Mouse (Mus musculus): ENCODE results near the gene Spata21. TPM values are rescaled to one million over a fixed set of nuclear protein-coding genes. Genes with fewer than 3 reads are reported as not detected.

The Spata21 gene
- polyA plus RNA-seq, 1 experiment from 2014 or later, result 0.51 TPM

GRCm38 (mm10) chr4:141157485-141157884, 69.4 kb downstream of the Spata21 start:
- H3K9me3 ChIP-seq (ENCODE audit: control insufficient read depth, low read length), result no peaks in the 10 kb centered on the region
- ATAC-seq (ENCODE audit: low read depth), result no peak
- H3K27me3 ChIP-seq (ENCODE audit: control insufficient read depth, insufficient read depth, low read depth, low read length), result no peaks in the 10 kb centered on the region
- H3K4me1 ChIP-seq (replicated peaks; ENCODE audit: control insufficient read depth, insufficient read depth, low read length), result peaks cover 5% of the 10 kb centered on the region
- no peak overlapping the region for H3K9ac ChIP-seq (ENCODE audit: low read length)
- no peak overlapping the region for H3K27ac ChIP-seq (ENCODE audit: low read length)
- H3K36me3 ChIP-seq (ENCODE audit: control insufficient read depth, insufficient read depth, low read length), result 0 out of 2 replicates have a peak, but pooled peaks cover 2% of the 10 kb centered on the region
- H3K4me3 ChIP-seq (ENCODE audit: low read length), result no peak overlapping the region
- H3K4me2 ChIP-seq (ENCODE audit: low read depth, low read length), result no peak overlapping the region
- 66% methylated on average over 4 of the region's 4 CpGs for whole genome bisulfite sequencing

- no peaks in the 10 kb centered on the region for H3K27me3 ChIP-seq (ENCODE audit: control insufficient read depth, insufficient read depth, low read depth, low read length)
- H3K9me3 ChIP-seq (ENCODE audit: control insufficient read depth, low read length), result no peaks in the 10 kb centered on the region
- H3K4me3 ChIP-seq (ENCODE audit: low read length), result no peak overlapping the region
- H3K36me3 ChIP-seq (ENCODE audit: control insufficient read depth, insufficient read depth, low read length), result 0 out of 2 replicates have a peak, but pooled peaks cover 2% of the 10 kb centered on the region
- H3K4me1 ChIP-seq (replicated peaks; ENCODE audit: control insufficient read depth, insufficient read depth, low read length), result peaks cover 5% of the 10 kb centered on the region
- no peak for ATAC-seq (ENCODE audit: low read depth)
- 86% methylated on average over 2 of the region's 2 CpGs for WGBS
- no peak overlapping the region for H3K9ac ChIP-seq (ENCODE audit: low read length)
- H3K27ac ChIP-seq (ENCODE audit: low read length), result no peak overlapping the region
- no peak overlapping the region for H3K4me2 ChIP-seq (ENCODE audit: low read depth, low read length)
Measured at GRCm38 (mm10) chr4:141158609-141159008, 70.5 kb downstream of the Spata21 start.

GRCm38 (mm10) chr4:141159093-141159492, 71.0 kb downstream of the Spata21 start:
- Histone ChIP-seq H3K36me3 (ENCODE audit: control insufficient read depth, insufficient read depth, low read length) (0 out of 2 replicates have a peak, but pooled peaks cover 2% of the 10 kb centered on the region), H3K27me3 (ENCODE audit: control insufficient read depth, insufficient read depth, low read depth, low read length) (no peaks in the 10 kb centered on the region), H3K27ac (ENCODE audit: low read length) (no peak overlapping the region), H3K4me1 (replicated peaks; ENCODE audit: control insufficient read depth, insufficient read depth, low read length) (peaks cover 5% of the 10 kb centered on the region), H3K9me3 (ENCODE audit: control insufficient read depth, low read length) (no peaks in the 10 kb centered on the region), H3K9ac (ENCODE audit: low read length) (no peak overlapping the region), H3K4me2 (ENCODE audit: low read depth, low read length) (no peak overlapping the region), H3K4me3 (ENCODE audit: low read length) (no peak overlapping the region)
- no peak for ATAC-seq (ENCODE audit: low read depth)
- WGBS, result 30% methylated on average over 11 of the region's 11 CpGs

- ATAC-seq (ENCODE audit: low read depth), result no peak
- H3K27ac ChIP-seq (ENCODE audit: low read length), result peak overlapping the region; percentile 19
- H3K9me3 ChIP-seq (ENCODE audit: control insufficient read depth, low read length), result no peaks in the 10 kb centered on the region
- H3K9ac ChIP-seq (ENCODE audit: low read length), result no peak overlapping the region
- no peak overlapping the region for H3K4me2 ChIP-seq (ENCODE audit: low read depth, low read length)
- H3K36me3 ChIP-seq (ENCODE audit: control insufficient read depth, insufficient read depth, low read length), result 0 out of 2 replicates have a peak, but pooled peaks cover 2% of the 10 kb centered on the region
- H3K27me3 ChIP-seq (ENCODE audit: control insufficient read depth, insufficient read depth, low read depth, low read length), result no peaks in the 10 kb centered on the region
- H3K4me3 ChIP-seq (ENCODE audit: low read length), result no peak overlapping the region
- H3K4me1 ChIP-seq (replicated peaks; ENCODE audit: control insufficient read depth, insufficient read depth, low read length), result peaks cover 5% of the 10 kb centered on the region
- 52% methylated on average over 5 of the region's 5 CpGs for WGBS
Measured at GRCm38 (mm10) chr4:141159666-141160065, 71.5 kb downstream of the Spata21 start.

GRCm38 (mm10) chr4:141160193-141160592, 72.1 kb downstream of the Spata21 start:
- Histone ChIP-seq H3K27ac (ENCODE audit: low read length) (no peak overlapping the region), H3K4me1 (replicated peaks; ENCODE audit: control insufficient read depth, insufficient read depth, low read length) (peaks cover 5% of the 10 kb centered on the region), H3K27me3 (ENCODE audit: control insufficient read depth, insufficient read depth, low read depth, low read length) (no peaks in the 10 kb centered on the region), H3K36me3 (ENCODE audit: control insufficient read depth, insufficient read depth, low read length) (0 out of 2 replicates have a peak, but pooled peaks cover 2% of the 10 kb centered on the region), H3K4me3 (ENCODE audit: low read length) (no peak overlapping the region), H3K9me3 (ENCODE audit: control insufficient read depth, low read length) (no peaks in the 10 kb centered on the region), H3K9ac (ENCODE audit: low read length) (no peak overlapping the region), H3K4me2 (ENCODE audit: low read depth, low read length) (no peak overlapping the region)
- ATAC-seq (ENCODE audit: low read depth), result no peak
- WGBS, result 72% methylated on average over 4 of the region's 4 CpGs

- no peaks in the 10 kb centered on the region for H3K9me3 ChIP-seq (ENCODE audit: control insufficient read depth, low read length)
- no peak overlapping the region for H3K9ac ChIP-seq (ENCODE audit: low read length)
- H3K27me3 ChIP-seq (ENCODE audit: control insufficient read depth, insufficient read depth, low read depth, low read length), result no peaks in the 10 kb centered on the region
- 77% methylated on average over 6 of the region's 6 CpGs for WGBS
- no peak overlapping the region for H3K4me2 ChIP-seq (ENCODE audit: low read depth, low read length)
- peaks cover 5% of the 10 kb centered on the region for H3K4me1 ChIP-seq (replicated peaks; ENCODE audit: control insufficient read depth, insufficient read depth, low read length)
- 0 out of 2 replicates have a peak, but pooled peaks cover 2% of the 10 kb centered on the region for H3K36me3 ChIP-seq (ENCODE audit: control insufficient read depth, insufficient read depth, low read length)
- H3K4me3 ChIP-seq (ENCODE audit: low read length), result no peak overlapping the region
- ATAC-seq (ENCODE audit: low read depth), result no peak
- no peak overlapping the region for H3K27ac ChIP-seq (ENCODE audit: low read length)
Measured at GRCm38 (mm10) chr4:141161699-141162208, 73.6 kb downstream of the Spata21 start.

Other genes starting within 250 kb of the Spata21 start
- 0.21 and 0.28 TPM in 2 replicates for gene Padi1, start 242.6 kb upstream of the Spata21 start, polyA plus RNA-seq (2015; fragmentation: Nextera tagmentation; extraction: Ambion mirVana)
- 1.8 and 2.1 TPM in 2 replicates for gene Padi2, start 182.0 kb upstream of the Spata21 start, polyA plus RNA-seq (2015; fragmentation: Nextera tagmentation; extraction: Ambion mirVana)
- gene Sdhb, start 127.1 kb upstream of the Spata21 start, polyA plus RNA-seq (2015; fragmentation: Nextera tagmentation; extraction: Ambion mirVana), result 347 and 354 TPM in 2 replicates
- 34.5 and 35.6 TPM in 2 replicates for gene Atp13a2, start 101.5 kb upstream of the Spata21 start, polyA plus RNA-seq (2015; fragmentation: Nextera tagmentation; extraction: Ambion mirVana)
- gene Mfap2, start 77.9 kb upstream of the Spata21 start, polyA plus RNA-seq (2015; fragmentation: Nextera tagmentation; extraction: Ambion mirVana), result 500 and 511 TPM in 2 replicates
- gene Crocc, start 27.8 kb upstream of the Spata21 start, polyA plus RNA-seq (2015; fragmentation: Nextera tagmentation; extraction: Ambion mirVana), result 5.3 and 5.5 TPM in 2 replicates
- 108 and 116 TPM in 2 replicates for gene Necap2, start 10.0 kb upstream of the Spata21 start, polyA plus RNA-seq (2015; fragmentation: Nextera tagmentation; extraction: Ambion mirVana)
- 42.4 and 44.6 TPM in 2 replicates for gene Szrd1, start 51.4 kb downstream of the Spata21 start, polyA plus RNA-seq (2015; fragmentation: Nextera tagmentation; extraction: Ambion mirVana)
- 19.3 and 21.1 TPM in 2 replicates for gene Fbxo42, start 59.6 kb downstream of the Spata21 start, polyA plus RNA-seq (2015; fragmentation: Nextera tagmentation; extraction: Ambion mirVana)
- 5.2 and 7.0 TPM in 2 replicates for gene Rsg1, start 125.6 kb downstream of the Spata21 start, polyA plus RNA-seq (2015; fragmentation: Nextera tagmentation; extraction: Ambion mirVana)
- 17.7 and 18.0 TPM in 2 replicates for gene Arhgef19, start 151.2 kb downstream of the Spata21 start, polyA plus RNA-seq (2015; fragmentation: Nextera tagmentation; extraction: Ambion mirVana)
- 11.6 and 11.8 TPM in 2 replicates for gene Epha2, start 212.9 kb downstream of the Spata21 start, polyA plus RNA-seq (2015; fragmentation: Nextera tagmentation; extraction: Ambion mirVana)

Measured in lung, embryonic 16.5 days (tissue).